Mouse (Mus musculus): ENCODE data around the gene Zfp36. TPM values are rescaled to one million over a fixed set of nuclear protein-coding genes. Genes with fewer than 3 reads are reported as not detected.

Zfp36 gene
- total and polyA plus RNA-seq, 3 experiments = 0.50 to 2.8 TPM; not detected in 1

- TF ChIP-seq EP300 (IDR thresholded peaks at IDR 0.05; ENCODE audit: low read depth in 1 of 2, low read length in 2 of 2) = no peak
- TF ChIP-seq TAL1 (IDR thresholded peaks at IDR 0.05; ENCODE audit: low read length) = no peak
- TF ChIP-seq CHD2 (IDR thresholded peaks at IDR 0.05; ENCODE audit: low read length) = no peak
- TF ChIP-seq MEF2A (IDR thresholded peaks at IDR 0.05; ENCODE audit: extremely low read depth, insufficient replicate concordance, low read depth, low read length, poor library complexity, severe bottlenecking) = no peak
- no peak for TF ChIP-seq TCF12 (IDR thresholded peaks at IDR 0.05; ENCODE audit: low read depth, low read length)
- TF ChIP-seq USF2 (IDR thresholded peaks at IDR 0.05; ENCODE audit: borderline replicate concordance in 1 of 2, insufficient read depth in 1 of 2, low read depth in 1 of 2, low read length in 2 of 2) = no peak
- TF ChIP-seq RAD21 (IDR thresholded peaks at IDR 0.05; ENCODE audit: low read depth, low read length) = peak; percentile 19
- TF ChIP-seq BHLHE40 (IDR thresholded peaks at IDR 0.05; ENCODE audit: borderline replicate concordance, low read depth, low read length) = no peak
- no peak for TF ChIP-seq ZNF384 (IDR thresholded peaks at IDR 0.05; ENCODE audit: low read depth, low read length)
- TF ChIP-seq MAFK (IDR thresholded peaks at IDR 0.05; ENCODE audit: borderline replicate concordance, low read depth, low read length) = peak; percentile 98
- TF ChIP-seq KAT2A (conservative IDR thresholded peaks at IDR 0.05; ENCODE audit: low read depth, low read length) = no peak; the same call in 1 of the 2 replicates
- no peak for TF ChIP-seq CHD1 (IDR thresholded peaks at IDR 0.05; ENCODE audit: low read depth, low read length)
- TF ChIP-seq MAX (IDR thresholded peaks at IDR 0.05; ENCODE audit: low read length) = no peak; the same call in 1 of the 2 replicates
- TF ChIP-seq E2F4 (IDR thresholded peaks at IDR 0.05; ENCODE audit: borderline replicate concordance, low read depth, low read length) = peak; percentile 80; the same call in 1 of the 2 replicates
Measured at GRCm38 (mm10) chr7:28372251-28373108, 7.6 kb downstream of the Zfp36 start, which contains the start of gene Plekhg2 (continued).

- DNase-seq (ENCODE audit: low read depth, low spot score) = peak; percentile 50
Measured at GRCm38 (mm10) chr7:28371514-28371989, 8.5 kb downstream of the Zfp36 start.

More at GRCm38 (mm10) chr7:28371514-28371989, 8.5 kb downstream of the Zfp36 start:
- peaks cover 0 to 7% of the 10 kb centered on the region in 2 experiments; a peak in 2 of 4 replicates for H3K36me3 ChIP-seq (ENCODE audit: control insufficient read depth in 1 of 2, insufficient read depth in 2 of 2, low read length in 2 of 2)
- peaks cover 0 to 10% of the 10 kb centered on the region in 2 experiments; a peak in 2 of 4 replicates for H3K4me1 ChIP-seq (ENCODE audit: control insufficient read depth in 1 of 2, insufficient read depth in 2 of 2, low read length in 2 of 2)
- TF ChIP-seq UBTF (IDR thresholded peaks at IDR 0.05; ENCODE audit: borderline replicate concordance, insufficient read depth, low read depth, low read length) (0 out of 2 replicates have a peak, but pooled peaks have one; percentile 63), HCFC1 (IDR thresholded peaks at IDR 0.05; ENCODE audit: low read depth, low read length) (no peak), ELF1 (IDR thresholded peaks at IDR 0.05; ENCODE audit: low read depth, low read length) (no peak), JUND (IDR thresholded peaks at IDR 0.05; ENCODE audit: low read depth, low read length) (no peak), MAX (IDR thresholded peaks at IDR 0.05; ENCODE audit: low read length) (no peak)
- peak overlapping the region; percentile 62 to 79 for H3K4me3 ChIP-seq (ENCODE audit: control insufficient read depth in 1 of 2, insufficient read depth in 1 of 2, low read depth in 2 of 2, low read length in 2 of 2)
- H3K79me2 ChIP-seq (ENCODE audit: control insufficient read depth, insufficient read depth, low read length, poor library complexity) = peaks cover 2% of the 10 kb centered on the region; the same call in 1 of the 2 replicates
- peak overlapping the region; percentile 88 for H3K9ac ChIP-seq (ENCODE audit: control insufficient read depth, low read depth, low read length, poor library complexity, severe bottlenecking)
- no peaks in the 10 kb centered on the region for H3K27me3 ChIP-seq (ENCODE audit: control insufficient read depth in 1 of 2, insufficient read depth in 2 of 2, low read length in 2 of 2)
- no peak overlapping the region for H3K27ac ChIP-seq (ENCODE audit: control insufficient read depth, low read depth, low read length)
- no peaks in the 10 kb centered on the region for H3K9me3 ChIP-seq (replicated peaks; ENCODE audit: insufficient read depth, low read length)
